ENCODE assay signal across 21 mouse cellular contexts in the genomic region with DNA sequence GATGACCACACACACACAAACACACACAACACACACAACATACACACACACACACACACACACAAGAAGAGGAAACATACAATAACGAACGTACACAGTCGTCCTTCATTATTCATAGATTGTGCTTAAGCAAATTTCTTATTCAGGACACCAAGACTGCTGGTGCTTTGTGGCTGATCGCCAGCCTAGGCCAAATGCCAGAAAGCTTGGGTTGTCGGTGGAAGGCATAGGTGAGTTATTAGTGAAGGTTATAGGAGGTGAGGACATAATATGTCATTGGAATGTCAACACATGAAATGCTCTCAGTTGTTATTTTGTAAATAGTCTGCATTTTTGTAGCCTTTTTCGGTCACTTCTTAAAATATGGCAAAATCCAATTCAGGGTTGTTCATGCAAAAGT. TPM values are rescaled to one million over a fixed set of nuclear protein-coding genes. Genes with fewer than 3 reads are reported as not detected.
DNase-seq lines count a peak whose midpoint lies in the region; ATAC-seq lines count a peak whose summit lies in the region.
"Had no signal": no experiment of that assay in that cellular context is flagged by ENCODE, and none has a peak within 500 bp of the region (broad histone marks: within the 10 kb centered on the region; RNA-seq: fewer than 3 reads in every experiment).

No protein-coding gene starts in this region.

- peak; percentile 68 for DNase-seq in adrenal gland, postnatal 10 days
- DNase-seq in adrenal gland, adult 8-10 months: no peak
- DNase-seq in heart, postnatal 14 days: peak; percentile 12 to 33
- DNase-seq in heart, adult 9 months (ENCODE audit: low spot score in 2 of 2): no peak
- peak; percentile 2 for DNase-seq in lung, postnatal 10 days
- no peak for DNase-seq in lung, adult 18-20 months
- peak; percentile 43 to 54 for DNase-seq in kidney, postnatal 25 days
- DNase-seq: cerebellum, adult 9-11 months; layer of hippocampus, postnatal 36 days; lung, adult 2 months; right cerebral cortex, adult 18-20 months had no signal

- no peak for ATAC-seq in activated CD4-positive, CD25-positive, alpha-beta regulatory T cell, adult 4 months
- ATAC-seq: forebrain, embryonic 13.5 days had no signal

- intact Hi-C loops in heart, postnatal 14 days (cut with DNase I): no loop called here

RNA-seq across cellular contexts. Expression of gene Slco1b2, which starts 3.6 kb away (rescaled TPM):
- 10 to 100 TPM; 26.1 to 61.2 TPM for total RNA-seq in adrenal gland, postnatal 10 days (2021)
- total RNA-seq in adrenal gland, adult 8-10 months (2022): under 1 TPM in 3 of 4 experiments, not detected in 1; 0.17 to 0.45 (median 0.38) TPM
- total RNA-seq in heart, postnatal 14 days (2021): under 1 TPM in 1 of 2 experiments, not detected in 1; 0.19 TPM
- polyA plus RNA-seq in activated CD4-positive, CD25-positive, alpha-beta regulatory T cell, adult 4 months (2017; shearing (Covaris generic)): not detected
- total RNA-seq: megakaryocyte, adult 5-6 weeks had no signal
- polyA plus RNA-seq: embryonic facial prominence, embryonic 13.5 days; forebrain, embryonic 13.5 days; heart, embryonic 11.5 days; hindbrain, embryonic 11.5 days; limb, embryonic 11.5 days; neural tube, embryonic 13.5 days; testis, adult 2 months; urinary bladder, adult 2 months had no signal

Comparison
In these comparisons a context has a peak if more than half of its experiments do, and no peak if none do; other contexts are left out.
1. DNase-seq: peak in adrenal gland, postnatal 10 days (single experiment), heart, postnatal 14 days (2 of 2), lung, postnatal 10 days (single experiment) and kidney, postnatal 25 days (2 of 2); none in adrenal gland, adult 8-10 months (single experiment), heart, adult 9 months (0 of 2) and lung, adult 18-20 months (0 of 2).
2. RNA of gene Slco1b2, which starts 3.6 kb away (total RNA-seq): 26.1 to 61.2 TPM in adrenal gland, postnatal 10 days; 0.17 to 0.45 TPM in adrenal gland, adult 8-10 months and 0.19 TPM in heart, postnatal 14 days; every median in the first group is over 10 times any median in the second.